ENCODE assay signal across 8 mouse cellular contexts in the genomic region with DNA sequence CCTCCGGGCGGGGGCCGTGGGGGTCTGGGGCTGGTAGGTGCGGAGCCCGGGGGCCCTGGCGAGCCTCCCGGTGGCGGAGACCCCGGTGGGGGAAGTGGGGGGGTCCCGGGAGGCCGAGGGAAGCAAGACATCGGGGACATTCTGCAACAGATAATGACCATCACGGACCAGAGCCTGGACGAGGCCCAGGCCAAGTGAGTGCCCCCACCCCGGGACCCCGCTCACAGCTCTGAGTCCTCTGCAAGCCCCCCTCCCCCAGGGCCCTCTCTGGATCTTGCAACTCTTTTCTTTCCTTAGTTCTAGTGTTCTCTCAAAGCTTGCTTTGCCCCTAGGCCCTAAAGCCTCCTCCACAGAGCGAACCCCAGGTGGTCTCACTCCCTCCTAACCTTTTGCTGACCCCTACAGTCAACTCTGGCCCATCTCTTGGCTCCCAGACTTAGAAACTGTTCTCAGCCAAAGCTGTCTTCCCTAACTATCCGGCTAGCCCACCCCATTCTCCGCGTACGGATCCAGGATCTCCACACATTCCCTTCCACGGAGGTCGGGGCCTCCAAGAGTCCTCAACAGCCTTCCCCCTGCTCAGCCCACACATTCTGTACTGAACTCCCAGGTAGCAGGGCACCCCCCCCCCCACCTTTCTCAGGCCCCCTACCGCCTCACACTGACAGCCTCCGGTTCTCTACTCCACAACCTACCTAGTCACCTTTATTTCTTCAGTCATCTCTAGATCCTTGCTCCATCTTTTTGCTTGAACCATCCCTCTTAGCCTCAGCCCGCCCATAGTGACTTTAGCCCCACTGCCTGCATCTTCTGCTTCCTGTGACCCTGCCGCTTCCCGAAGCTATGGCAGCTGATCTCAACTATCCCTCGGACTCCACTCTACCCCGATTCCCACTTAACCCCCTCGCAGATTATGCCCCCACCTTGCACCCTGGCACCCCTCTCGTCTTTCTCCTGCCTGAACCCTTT. TPM values are rescaled to one million over a fixed set of nuclear protein-coding genes. Genes with fewer than 3 reads are reported as not detected.
DNase-seq lines count a peak whose midpoint lies in the region; ATAC-seq lines count a peak whose summit lies in the region.

No protein-coding gene starts in this region.

- H3K4me2 ChIP-seq in heart, embryonic 15.5 days: peak overlapping the region; percentile 96
- H3K4me2 ChIP-seq in limb, embryonic 13.5 days (replicated peaks): peak overlapping the region; percentile 98

- H3K4me1 ChIP-seq in erythroblast, embryonic 14.5 days (ENCODE audit: control insufficient read depth): peaks cover 76% of the 10 kb centered on the region
- H3K4me1 ChIP-seq in heart, embryonic 15.5 days (replicated peaks): peaks cover 75% of the 10 kb centered on the region
- H3K4me1 ChIP-seq in limb, embryonic 13.5 days: peaks cover 81% of the 10 kb centered on the region

- peak overlapping the region; percentile 98 for H3K27ac ChIP-seq in heart, embryonic 15.5 days
- H3K27ac ChIP-seq in limb, embryonic 13.5 days: peak overlapping the region; percentile 99

- 2% methylated on average over 28 of the region's 32 CpGs for WGBS in heart, embryonic 15.5 days
- under 1% methylated on average over 32 of the region's 32 CpGs for WGBS in limb, embryonic 13.5 days

- H3K36me3 ChIP-seq in erythroblast, embryonic 14.5 days (ENCODE audit: control insufficient read depth): peaks cover 22% of the 10 kb centered on the region
- H3K36me3 ChIP-seq in heart, embryonic 15.5 days: peaks cover 18% of the 10 kb centered on the region
- peaks cover 29% of the 10 kb centered on the region for H3K36me3 ChIP-seq in limb, embryonic 13.5 days

- peak overlapping the region; percentile 74 for H3K4me3 ChIP-seq in erythroblast, embryonic 14.5 days (replicated peaks)
- peak overlapping the region; percentile 95 for H3K4me3 ChIP-seq in heart, embryonic 15.5 days
- peak overlapping the region; percentile 91 for H3K4me3 ChIP-seq in limb, embryonic 13.5 days

- ATAC-seq in erythroblast, adult 5-6 weeks (replicated peaks; ENCODE audit: low FRiP score, poor library complexity, severe bottlenecking): no peak
- ATAC-seq in heart, embryonic 15.5 days (replicated peaks; ENCODE audit: insufficient number of reproducible peaks, insufficient read depth, low FRiP score, low read depth): peak; percentile 2; the same call in 1 of the 2 replicates
- ATAC-seq in limb, embryonic 13.5 days (ENCODE audit: low FRiP score, low read depth): peak; percentile 22; the same call in 1 of the 2 replicates

- DNase-seq in CD4-positive helper T cell, adult 2 months (ENCODE audit: low read depth, low spot score): peak; percentile 20
- peak; percentile 66 to 69 for DNase-seq in cerebellum, postnatal 14 days
- peak; percentile 27 for DNase-seq in naive thymus-derived CD4-positive, alpha-beta T cell, adult 2 months (ENCODE audit: low read depth)
- no peak for DNase-seq in right cerebral cortex, postnatal 36 days (ENCODE audit: low spot score in 2 of 2)

- H3K9me3 ChIP-seq in erythroblast, embryonic 14.5 days (ENCODE audit: control insufficient read depth, low read length): no peaks in the 10 kb centered on the region
- no peaks in the 10 kb centered on the region for H3K9me3 ChIP-seq in heart, embryonic 15.5 days (replicated peaks)
- no peaks in the 10 kb centered on the region for H3K9me3 ChIP-seq in limb, embryonic 13.5 days

- peak overlapping the region; percentile 98 for H3K9ac ChIP-seq in heart, embryonic 15.5 days
- H3K9ac ChIP-seq in limb, embryonic 13.5 days: peak overlapping the region; percentile 98

- H3K27me3 ChIP-seq in erythroblast, embryonic 14.5 days (ENCODE audit: control insufficient read depth): peaks cover 17% of the 10 kb centered on the region
- H3K27me3 ChIP-seq in heart, embryonic 15.5 days: no peaks in the 10 kb centered on the region
- no peaks in the 10 kb centered on the region for H3K27me3 ChIP-seq in limb, embryonic 13.5 days

RNA-seq across cellular contexts. Expression of a gene that starts 1.8 kb away (rescaled TPM):
- 11.4 and 11.5 TPM in 2 replicates for polyA plus RNA-seq in erythroblast, embryonic 14.5 days (2012)
- total RNA-seq in erythroblast, adult 5-6 weeks (2015; ENCODE audit: low replicate concordance): 8.4 and 10.4 TPM in 2 replicates
- total RNA-seq in erythroblast, adult 5-6 weeks (2017; ENCODE audit: low replicate concordance): 5.5 and 5.9 TPM in 2 replicates
- polyA plus RNA-seq in heart, embryonic 15.5 days (2015; fragmentation: Nextera tagmentation; extraction: Ambion mirVana): 4.8 and 5.5 TPM in 2 replicates
- polyA plus RNA-seq in limb, embryonic 13.5 days (2015; fragmentation: Nextera tagmentation; extraction: Ambion mirVana): 17.6 and 18.9 TPM in 2 replicates

RNA-seq across cellular contexts. Expression of a gene that starts 3.3 kb away (rescaled TPM):
- polyA plus RNA-seq in erythroblast, embryonic 14.5 days (2012): 1.2 and 1.3 TPM in 2 replicates
- total RNA-seq in erythroblast, adult 5-6 weeks (2015; ENCODE audit: low replicate concordance): 69.6 and 82.3 TPM in 2 replicates
- total RNA-seq in erythroblast, adult 5-6 weeks (2017; ENCODE audit: low replicate concordance): 11.6 and 21.3 TPM in 2 replicates
- polyA plus RNA-seq in heart, embryonic 15.5 days (2015; fragmentation: Nextera tagmentation; extraction: Ambion mirVana): 5.5 and 13.1 TPM in 2 replicates
- polyA plus RNA-seq in limb, embryonic 13.5 days (2015; fragmentation: Nextera tagmentation; extraction: Ambion mirVana): 4.0 and 5.8 TPM in 2 replicates

RNA-seq across cellular contexts. Expression of a gene that starts 4.8 kb away (rescaled TPM):
- polyA plus RNA-seq in erythroblast, embryonic 14.5 days (2012): 0.33 and 0.46 TPM in 2 replicates
- 0.84 TPM in 1 of 2 replicates, not detected in the other for total RNA-seq in erythroblast, adult 5-6 weeks (2015; ENCODE audit: low replicate concordance)
- 0.26 and 1.7 TPM in 2 replicates for total RNA-seq in erythroblast, adult 5-6 weeks (2017; ENCODE audit: low replicate concordance)
- 6.4 and 12.3 TPM in 2 replicates for polyA plus RNA-seq in heart, embryonic 15.5 days (2015; fragmentation: Nextera tagmentation; extraction: Ambion mirVana)
- 3.5 TPM in 2 replicates for polyA plus RNA-seq in limb, embryonic 13.5 days (2015; fragmentation: Nextera tagmentation; extraction: Ambion mirVana)

RNA-seq across cellular contexts. Expression of a gene that starts 10.6 kb away (rescaled TPM):
- 16.2 and 16.8 TPM in 2 replicates for polyA plus RNA-seq in erythroblast, embryonic 14.5 days (2012)
- total RNA-seq in erythroblast, adult 5-6 weeks (2015; ENCODE audit: low replicate concordance): 22.2 and 30.2 TPM in 2 replicates
- total RNA-seq in erythroblast, adult 5-6 weeks (2017; ENCODE audit: low replicate concordance): 4.1 and 6.1 TPM in 2 replicates
- 99.7 and 111 TPM in 2 replicates for polyA plus RNA-seq in heart, embryonic 15.5 days (2015; fragmentation: Nextera tagmentation; extraction: Ambion mirVana)
- polyA plus RNA-seq in limb, embryonic 13.5 days (2015; fragmentation: Nextera tagmentation; extraction: Ambion mirVana): 133 and 135 TPM in 2 replicates

RNA-seq across cellular contexts. Expression of a gene that starts 11.2 kb away (rescaled TPM):
- 16.1 and 18.7 TPM in 2 replicates for polyA plus RNA-seq in erythroblast, embryonic 14.5 days (2012)
- total RNA-seq in erythroblast, adult 5-6 weeks (2015; ENCODE audit: low replicate concordance): 9.6 and 16.5 TPM in 2 replicates
- 8.2 and 12.4 TPM in 2 replicates for total RNA-seq in erythroblast, adult 5-6 weeks (2017; ENCODE audit: low replicate concordance)
- 45.7 and 53.9 TPM in 2 replicates for polyA plus RNA-seq in heart, embryonic 15.5 days (2015; fragmentation: Nextera tagmentation; extraction: Ambion mirVana)
- polyA plus RNA-seq in limb, embryonic 13.5 days (2015; fragmentation: Nextera tagmentation; extraction: Ambion mirVana): 52.9 and 58.4 TPM in 2 replicates

Comparison
In these comparisons a context has a peak if more than half of its experiments do, and no peak if none do; other contexts are left out.
1. DNase-seq: peak in CD4-positive helper T cell, adult 2 months (single experiment), cerebellum, postnatal 14 days (2 of 2) and naive thymus-derived CD4-positive, alpha-beta T cell, adult 2 months (single experiment); none in right cerebral cortex, postnatal 36 days (0 of 2).
2. Peak in every context shown above with its lines, with median percentiles within 50 percentile points of each other: H3K4me3 ChIP-seq.